Mouse (Mus musculus): ENCODE data around the gene Nfu1. TPM values are rescaled to one million over a fixed set of nuclear protein-coding genes. Genes with fewer than 3 reads are reported as not detected.
"Not testable (repeated sequence)": the region's sequence is repeated elsewhere in the genome, so short reads cannot be mapped to it uniquely, and the experiment has no call there.

Nfu1 gene
- polyA plus RNA-seq, 1 experiment from 2014 or later, result 93.0 TPM

DNA sequence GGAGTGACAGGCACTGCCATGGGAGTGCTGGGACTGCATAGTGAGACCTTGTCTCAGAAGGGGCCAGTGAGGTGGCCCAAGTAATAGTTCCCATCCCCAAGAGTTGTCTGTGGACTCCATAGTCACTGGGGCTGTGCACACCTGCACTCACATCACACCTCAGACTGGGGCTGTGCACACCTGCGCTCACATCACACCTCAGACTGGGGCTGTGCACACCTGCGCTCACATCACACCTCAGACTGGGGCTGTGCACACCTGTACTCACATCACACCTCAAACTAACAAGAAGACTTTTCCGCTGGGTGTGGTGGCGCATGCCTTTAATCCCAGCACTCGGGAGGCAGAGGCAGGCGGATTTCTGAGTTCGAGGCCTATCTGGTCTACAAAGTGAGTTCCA lies 39.7 kb downstream of the Nfu1 start:
- H3K4me2 ChIP-seq; H3K27me3 ChIP-seq (replicated peaks); H3K27ac ChIP-seq; H3K9me3 ChIP-seq; H3K4me1 ChIP-seq; H3K9ac ChIP-seq; ATAC-seq (ENCODE audit: insufficient read depth, low FRiP score, low read depth); H3K4me3 ChIP-seq (replicated peaks): not testable (repeated sequence)
- WGBS, result 96% methylated on average over 7 of the region's 7 CpGs
- peaks cover 16% of the 10 kb centered on the region for H3K36me3 ChIP-seq

GRCm38 (mm10) chr6:87051886-87052425 lies 42.9 kb downstream of the Nfu1 start:
- Histone ChIP-seq H3K27me3 (replicated peaks) (no peaks in the 10 kb centered on the region), H3K9me3 (no peaks in the 10 kb centered on the region), H3K36me3 (peaks cover 26% of the 10 kb centered on the region), H3K4me1 (no peaks in the 10 kb centered on the region), H3K4me2 (no peak overlapping the region), H3K9ac (no peak overlapping the region), H3K27ac (no peak overlapping the region), H3K4me3 (replicated peaks) (no peak overlapping the region)
- 90% methylated on average over 10 of the region's 10 CpGs for WGBS
- no peak for ATAC-seq (ENCODE audit: insufficient read depth, low FRiP score, low read depth)

- Histone ChIP-seq H3K27me3 (replicated peaks) (no peaks in the 10 kb centered on the region), H3K4me3 (replicated peaks) (no peak overlapping the region), H3K36me3 (peaks cover 49% of the 10 kb centered on the region), H3K4me1 (no peaks in the 10 kb centered on the region), H3K9me3 (no peaks in the 10 kb centered on the region), H3K27ac (no peak overlapping the region), H3K9ac (no peak overlapping the region), H3K4me2 (no peak overlapping the region)
- 91% methylated on average over 8 of the region's 8 CpGs for WGBS
- no peak for ATAC-seq (ENCODE audit: insufficient read depth, low FRiP score, low read depth)
Measured at GRCm38 (mm10) chr6:87054193-87054592, 45.2 kb downstream of the Nfu1 start.

DNA sequence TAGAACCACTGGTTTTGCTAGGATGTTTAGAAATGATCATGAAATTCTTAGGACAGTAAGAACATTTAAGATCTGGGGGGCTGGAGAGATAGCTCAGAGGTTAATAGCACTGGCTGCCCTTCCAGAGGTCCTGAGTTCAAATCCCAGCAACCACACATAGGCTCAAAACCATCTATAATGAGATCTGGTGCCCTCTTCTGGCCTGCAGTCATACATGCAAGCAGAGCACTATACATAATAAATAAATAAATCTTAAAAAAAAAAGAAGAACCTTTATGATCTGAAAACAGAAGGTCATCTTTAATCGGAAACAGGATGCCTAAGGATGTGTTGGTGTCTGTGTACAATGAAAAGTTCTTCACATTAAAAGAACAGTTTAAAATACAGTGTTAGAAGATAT lies 50.7 kb downstream of the Nfu1 start:
- H3K4me3 ChIP-seq (replicated peaks), result no peak overlapping the region
- 91% methylated on average over 1 of the region's 1 CpGs for WGBS
- no peaks in the 10 kb centered on the region for H3K4me1 ChIP-seq
- H3K4me2 ChIP-seq, result no peak overlapping the region
- no peak for ATAC-seq (ENCODE audit: insufficient read depth, low FRiP score, low read depth)
- H3K9me3 ChIP-seq, result no peaks in the 10 kb centered on the region
- H3K36me3 ChIP-seq, result peaks cover 57% of the 10 kb centered on the region
- H3K9ac ChIP-seq, result no peak overlapping the region
- H3K27ac ChIP-seq, result no peak overlapping the region
- no peaks in the 10 kb centered on the region for H3K27me3 ChIP-seq (replicated peaks)

- no peak overlapping the region for H3K4me2 ChIP-seq
- peaks cover 57% of the 10 kb centered on the region for H3K36me3 ChIP-seq
- no peaks in the 10 kb centered on the region for H3K27me3 ChIP-seq (replicated peaks)
- ATAC-seq (ENCODE audit: insufficient read depth, low FRiP score, low read depth), result no peak
- no peaks in the 10 kb centered on the region for H3K4me1 ChIP-seq
- 94% methylated on average over 4 of the region's 4 CpGs for WGBS
- H3K9me3 ChIP-seq, result no peaks in the 10 kb centered on the region
- H3K27ac ChIP-seq, result no peak overlapping the region
- H3K9ac ChIP-seq, result no peak overlapping the region
- H3K4me3 ChIP-seq (replicated peaks), result no peak overlapping the region
Measured at GRCm38 (mm10) chr6:87063586-87063985, 54.5 kb downstream of the Nfu1 start.

DNA sequence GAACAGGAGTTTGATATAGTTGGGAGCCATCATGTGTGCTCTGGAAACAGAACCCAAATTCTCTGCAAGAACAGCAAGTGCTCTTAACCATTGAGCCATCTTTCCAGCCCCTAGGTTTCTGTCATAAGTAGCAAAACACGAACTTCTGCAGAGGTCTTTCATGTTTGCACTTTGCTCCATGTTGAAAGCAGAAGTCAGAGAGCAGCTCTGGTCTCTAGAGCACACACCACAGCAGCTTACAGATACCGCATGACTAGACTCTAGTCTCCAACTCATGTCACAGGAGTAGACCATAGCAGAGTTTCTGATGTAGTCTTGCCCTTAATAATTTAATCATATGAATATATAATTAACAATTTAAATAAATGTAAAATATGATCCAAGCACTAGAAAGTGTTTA lies 59.2 kb downstream of the Nfu1 start:
- no peak overlapping the region for H3K4me3 ChIP-seq (replicated peaks)
- no peak overlapping the region for H3K27ac ChIP-seq
- H3K9ac ChIP-seq, result no peak overlapping the region
- no peaks in the 10 kb centered on the region for H3K9me3 ChIP-seq
- H3K4me2 ChIP-seq, result no peak overlapping the region
- no peak for ATAC-seq (ENCODE audit: insufficient read depth, low FRiP score, low read depth)
- H3K36me3 ChIP-seq, result peaks cover 65% of the 10 kb centered on the region
- 83% methylated on average over 2 of the region's 2 CpGs for WGBS
- H3K4me1 ChIP-seq, result no peaks in the 10 kb centered on the region
- no peaks in the 10 kb centered on the region for H3K27me3 ChIP-seq (replicated peaks)

DNA sequence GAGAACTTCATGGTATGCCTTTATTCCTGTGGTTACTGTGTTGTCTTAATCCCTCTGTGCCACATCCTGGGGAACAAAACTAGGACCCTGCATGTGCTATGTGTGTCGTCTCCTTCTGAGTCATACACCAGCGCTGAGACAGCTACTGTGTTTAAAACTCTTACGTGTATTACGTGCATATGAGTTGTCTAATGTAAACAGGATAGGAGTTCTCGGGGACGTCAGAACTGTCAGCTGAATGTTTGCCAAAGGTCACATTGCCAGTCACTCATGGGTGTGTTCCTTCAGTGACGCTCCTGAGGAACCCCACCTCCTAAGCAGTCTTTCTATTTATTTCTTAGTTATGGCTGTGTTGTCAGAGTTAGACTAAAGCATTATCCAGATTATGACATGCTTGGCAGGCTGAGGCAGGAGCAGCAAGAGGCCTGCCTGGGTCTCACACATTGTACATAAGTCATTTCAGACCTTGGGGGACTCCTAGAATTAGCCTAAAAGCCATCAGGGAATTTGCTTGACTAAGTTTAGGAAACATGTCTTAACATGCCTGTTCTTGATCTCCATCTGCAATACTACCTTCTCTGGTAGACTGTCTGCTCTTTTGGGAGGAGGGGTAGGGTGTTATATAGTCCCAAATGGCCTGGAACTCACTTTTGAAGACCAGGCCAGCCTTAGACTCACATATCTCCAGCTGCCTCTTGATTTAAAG lies 60.3 kb downstream of the Nfu1 start:
- Histone ChIP-seq H3K9me3 (no peaks in the 10 kb centered on the region), H3K27me3 (replicated peaks) (no peaks in the 10 kb centered on the region), H3K4me1 (no peaks in the 10 kb centered on the region), H3K4me2 (no peak overlapping the region), H3K9ac (no peak overlapping the region), H3K36me3 (peaks cover 64% of the 10 kb centered on the region), H3K4me3 (replicated peaks) (no peak overlapping the region), H3K27ac (peak overlapping the region; percentile 32; the same call in 1 of the 2 replicates)
- WGBS, result 43% methylated on average over 7 of the region's 7 CpGs
- peak; percentile 65; the same call in 1 of the 2 replicates for ATAC-seq (ENCODE audit: insufficient read depth, low FRiP score, low read depth)

GRCm38 (mm10) chr6:87070641-87071040 lies 61.6 kb downstream of the Nfu1 start:
- no peak for ATAC-seq (ENCODE audit: insufficient read depth, low FRiP score, low read depth)
- no peaks in the 10 kb centered on the region for H3K4me1 ChIP-seq
- peaks cover 57% of the 10 kb centered on the region for H3K36me3 ChIP-seq
- H3K4me2 ChIP-seq, result no peak overlapping the region
- H3K9ac ChIP-seq, result no peak overlapping the region
- no peaks in the 10 kb centered on the region for H3K9me3 ChIP-seq
- WGBS, result 81% methylated on average over 4 of the region's 4 CpGs
- H3K27ac ChIP-seq, result no peak overlapping the region
- H3K27me3 ChIP-seq (replicated peaks), result no peaks in the 10 kb centered on the region
- H3K4me3 ChIP-seq (replicated peaks), result no peak overlapping the region

GRCm38 (mm10) chr6:87072759-87073158 lies 63.7 kb downstream of the Nfu1 start:
- no peaks in the 10 kb centered on the region for H3K4me1 ChIP-seq
- WGBS, result 60% methylated on average over 4 of the region's 4 CpGs
- no peak overlapping the region for H3K9ac ChIP-seq
- peaks cover 57% of the 10 kb centered on the region for H3K36me3 ChIP-seq
- no peaks in the 10 kb centered on the region for H3K27me3 ChIP-seq (replicated peaks)
- H3K9me3 ChIP-seq, result no peaks in the 10 kb centered on the region
- no peak for ATAC-seq (ENCODE audit: insufficient read depth, low FRiP score, low read depth)
- no peak overlapping the region for H3K27ac ChIP-seq
- H3K4me3 ChIP-seq (replicated peaks), result no peak overlapping the region
- H3K4me2 ChIP-seq, result no peak overlapping the region

DNA sequence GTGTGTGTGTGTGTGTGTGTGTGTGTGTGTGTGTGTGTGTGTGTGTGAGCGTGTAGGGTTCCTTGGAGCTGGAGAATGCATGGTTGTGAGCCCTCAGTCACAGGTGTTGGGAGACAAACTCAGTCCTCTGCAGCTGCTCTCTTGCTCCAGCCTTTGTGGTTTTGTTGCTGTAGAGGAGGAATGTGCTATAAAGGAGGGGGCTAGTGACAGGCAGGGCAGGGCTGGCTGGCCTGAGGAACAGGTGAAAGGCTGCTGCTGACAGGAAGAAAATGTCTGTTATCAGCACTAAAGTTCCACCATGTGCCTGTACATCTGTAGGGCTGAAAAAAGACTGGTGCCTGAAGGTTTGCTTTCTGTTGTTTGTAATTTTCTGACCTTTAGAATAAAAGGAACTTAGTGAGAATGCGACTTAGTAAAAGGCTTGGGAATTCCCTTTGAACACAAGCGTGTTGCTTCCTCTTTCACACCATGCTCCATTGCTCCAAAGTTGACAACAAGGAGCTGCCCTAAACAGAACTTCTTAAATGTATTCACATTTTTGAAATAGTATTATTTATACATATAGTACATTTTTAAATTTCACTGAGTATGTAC lies 66.2 kb downstream of the Nfu1 start:
- WGBS, result 71% methylated on average over 3 of the region's 3 CpGs
- Histone ChIP-seq H3K27me3 (replicated peaks) (no peaks in the 10 kb centered on the region), H3K4me1 (no peaks in the 10 kb centered on the region), H3K4me2 (no peak overlapping the region), H3K27ac (no peak overlapping the region), H3K4me3 (replicated peaks) (no peak overlapping the region), H3K9me3 (no peaks in the 10 kb centered on the region), H3K9ac (no peak overlapping the region), H3K36me3 (peaks cover 52% of the 10 kb centered on the region)
- ATAC-seq (ENCODE audit: insufficient read depth, low FRiP score, low read depth), result 0 out of 2 replicates have a peak, but pooled peaks have one; percentile 14
